ENCODE assay signal across 17 mouse cellular contexts in the genomic region with DNA sequence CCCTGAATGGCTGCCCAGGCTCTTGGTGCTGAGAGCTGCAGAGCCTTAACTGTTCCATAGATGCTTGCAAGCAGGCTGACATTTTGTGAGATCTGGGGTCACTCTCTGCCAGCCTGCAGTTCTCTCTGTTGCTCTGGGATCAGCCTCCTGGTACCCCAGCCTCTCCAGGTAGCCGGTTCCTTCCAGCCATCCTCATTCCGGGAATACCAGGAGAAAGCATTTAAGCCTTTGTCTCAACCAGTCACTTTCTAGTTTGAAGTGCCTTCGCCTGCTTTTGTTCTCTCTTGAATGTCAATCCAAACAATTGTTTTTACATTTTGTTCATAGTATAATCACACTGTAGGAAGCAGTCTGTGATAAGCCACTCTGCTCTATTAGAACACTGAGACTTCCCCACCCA.
DNase-seq lines count a peak whose midpoint lies in the region; TF ChIP-seq lines count a peak whose summit lies in the region.
"Had no signal": no experiment of that assay in that cellular context is flagged by ENCODE, and none has a peak within 500 bp of the region (broad histone marks: within the 10 kb centered on the region; RNA-seq: fewer than 3 reads in every experiment).

No protein-coding gene starts in this region.

- no peak overlapping the region for H3K9ac ChIP-seq in ES-E14 (ENCODE audit: insufficient read depth, low read depth, low read length, poor library complexity, severe bottlenecking)
- H3K9ac ChIP-seq: embryonic facial prominence, embryonic 12.5 days; forebrain, embryonic 12.5 days had no signal

- H3K9me3 ChIP-seq in ES-E14 (ENCODE audit: control insufficient read depth, insufficient read depth, low read depth, low read length) = no peaks in the 10 kb centered on the region
- H3K9me3 ChIP-seq: embryonic facial prominence, embryonic 10.5 days; embryonic facial prominence, embryonic 12.5 days; forebrain, embryonic 12.5 days had no signal

- H3K36me3 ChIP-seq in ES-E14 (ENCODE audit: control insufficient read depth, insufficient read depth, low read length, poor library complexity, severe bottlenecking) = no peaks in the 10 kb centered on the region
- H3K36me3 ChIP-seq: embryonic facial prominence, embryonic 10.5 days; embryonic facial prominence, embryonic 12.5 days; forebrain, embryonic 12.5 days had no signal

- H3K4me1 ChIP-seq in ES-E14 (ENCODE audit: control insufficient read depth in 2 of 2, insufficient read depth in 2 of 2, low read length in 2 of 2, poor library complexity in 1 of 2) = no peaks in the 10 kb centered on the region
- H3K4me1 ChIP-seq: embryonic facial prominence, embryonic 10.5 days; embryonic facial prominence, embryonic 12.5 days had no signal

- in situ Hi-C loops in ES-E14 (cut with MboI; ENCODE audit: low sequenced_read_pairs in 2 of 2, unreplicated experiment in 2 of 2) = no loop called here

- peak; percentile 76 for DNase-seq in ES-CJ7 (ENCODE audit: low read depth, low spot score)
- peak; percentile 54 for DNase-seq in ES-E14 (ENCODE audit: low read depth, low spot score)
- peak; percentile 9 for DNase-seq in WW6 (ENCODE audit: low read depth, low spot score)
- no peak for DNase-seq in thymus, postnatal 4 days
- no peak for DNase-seq in gastrocnemius, postnatal 10 days
- DNase-seq in thymus, postnatal 14 days = no peak
- DNase-seq: adrenal gland, adult 8-10 months; adrenal gland, postnatal 14 days; adrenal gland, postnatal 36 days; cerebellum, adult 11-12 months; cerebellum, adult 2 months; cerebellum, adult 9-10 months; cerebellum, postnatal 10 days; cerebellum, postnatal 25 days had no signal

- H3K27ac ChIP-seq in ES-E14 (ENCODE audit: insufficient read depth, low read depth, low read length, poor library complexity, severe bottlenecking) = no peak overlapping the region
- H3K27ac ChIP-seq: embryonic facial prominence, embryonic 10.5 days; embryonic facial prominence, embryonic 12.5 days; forebrain, embryonic 12.5 days had no signal

- no peak overlapping the region for H3K4me3 ChIP-seq in ES-E14 (ENCODE audit: insufficient read depth in 1 of 2, low read depth in 1 of 2, low read length in 2 of 2, poor library complexity in 1 of 2, severe bottlenecking in 1 of 2)
- H3K4me3 ChIP-seq: embryonic facial prominence, embryonic 10.5 days; embryonic facial prominence, embryonic 12.5 days; forebrain, embryonic 12.5 days had no signal

TF ChIP-seq in ES-E14, 5 proteins besides CTCF, POLR2A, EP300 and RAD21:
- no peak for TF ChIP-seq ZNF384 (IDR thresholded peaks at IDR 0.05; ENCODE audit: low read depth, low read length)
- no peak for TF ChIP-seq CHD2 (IDR thresholded peaks at IDR 0.05; ENCODE audit: low read depth, low read length)
- TF ChIP-seq HCFC1 (IDR thresholded peaks at IDR 0.05; ENCODE audit: borderline replicate concordance, insufficient read depth, low read length) = no peak
- TF ChIP-seq MAFK (IDR thresholded peaks at IDR 0.05; ENCODE audit: insufficient read depth, low read depth, low read length) = no peak
- TF ChIP-seq ZC3H11A (IDR thresholded peaks at IDR 0.05; ENCODE audit: borderline replicate concordance, low read depth, low read length) = no peak

Comparison
In these comparisons a context has a peak if more than half of its experiments do, and no peak if none do; other contexts are left out.
1. DNase-seq: peak in ES-CJ7 (single experiment), ES-E14 (single experiment) and WW6 (single experiment); none in thymus, postnatal 4 days (single experiment), gastrocnemius, postnatal 10 days (single experiment) and thymus, postnatal 14 days (single experiment).